Mouse (Mus musculus): ENCODE measurements at regions not wholly inside any gene's neighbourhood (a gene's known extent, or its start where the extent isn't known, plus 50 kb on each side); places are given as distances from the start of the nearest gene placed in this dataset.

- no peak for ATAC-seq (ENCODE audit: low FRiP score)
- no peak overlapping the region for H3K4me2 ChIP-seq (ENCODE audit: low read depth, low read length, poor library complexity, severe bottlenecking)
- no peaks in the 10 kb centered on the region for H3K27me3 ChIP-seq (ENCODE audit: insufficient read depth, low read length)
- DNase-seq (ENCODE audit: low spot score): no peak
- H3K9me3 ChIP-seq (ENCODE audit: low read length): no peaks in the 10 kb centered on the region
- no peak overlapping the region for H3K4me3 ChIP-seq (ENCODE audit: low read depth, low read length)
- no peaks in the 10 kb centered on the region for H3K36me3 ChIP-seq (ENCODE audit: insufficient read depth, low read length)
- no peak for TF ChIP-seq CTCF (IDR thresholded peaks at IDR 0.05)
- no peak overlapping the region for H3K9ac ChIP-seq (replicated peaks; ENCODE audit: low read length, poor library complexity, severe bottlenecking)
- WGBS: 93% methylated on average over 1 of the region's 1 CpGs
- no peaks in the 10 kb centered on the region for H3K4me1 ChIP-seq (ENCODE audit: insufficient read depth, low read length)
- no peak overlapping the region for H3K27ac ChIP-seq (ENCODE audit: low read depth, low read length)
Observed at GRCm38 (mm10) chr5:7789126-7789525, 171.1 kb upstream of the Steap4 start.

- Histone ChIP-seq H3K9me3 (ENCODE audit: low read length) (no peaks in the 10 kb centered on the region), H3K4me1 (ENCODE audit: insufficient read depth, low read length) (no peaks in the 10 kb centered on the region), H3K27me3 (ENCODE audit: insufficient read depth, low read length) (no peaks in the 10 kb centered on the region), H3K27ac (ENCODE audit: low read depth, low read length) (no peak overlapping the region), H3K36me3 (ENCODE audit: insufficient read depth, low read length) (no peaks in the 10 kb centered on the region), H3K9ac (replicated peaks; ENCODE audit: low read length, poor library complexity, severe bottlenecking) (no peak overlapping the region), H3K4me3 (ENCODE audit: low read depth, low read length) (no peak overlapping the region), H3K4me2 (ENCODE audit: low read depth, low read length, poor library complexity, severe bottlenecking) (no peak overlapping the region)
- ATAC-seq (ENCODE audit: low FRiP score) (no peak), DNase-seq (ENCODE audit: low spot score) (peak; percentile 63)
- TF ChIP-seq CTCF (IDR thresholded peaks at IDR 0.05): peak; percentile 72
- WGBS: 31% methylated on average over 5 of the region's 5 CpGs
Observed at GRCm38 (mm10) chr5:7820592-7820991, 139.7 kb upstream of the Steap4 start.

GRCm38 (mm10) chr5:7821700-7822099, 138.6 kb upstream of the Steap4 start:
- no peaks in the 10 kb centered on the region for H3K36me3 ChIP-seq (ENCODE audit: insufficient read depth, low read length)
- H3K9me3 ChIP-seq (ENCODE audit: low read length): no peaks in the 10 kb centered on the region
- 50% methylated on average over 3 of the region's 3 CpGs for WGBS
- H3K27me3 ChIP-seq (ENCODE audit: insufficient read depth, low read length): no peaks in the 10 kb centered on the region
- H3K27ac ChIP-seq (ENCODE audit: low read depth, low read length): no peak overlapping the region
- peak; percentile 2 for DNase-seq (ENCODE audit: low spot score)
- no peak overlapping the region for H3K9ac ChIP-seq (replicated peaks; ENCODE audit: low read length, poor library complexity, severe bottlenecking)
- no peak overlapping the region for H3K4me3 ChIP-seq (ENCODE audit: low read depth, low read length)
- no peak for ATAC-seq (ENCODE audit: low FRiP score)
- no peak overlapping the region for H3K4me2 ChIP-seq (ENCODE audit: low read depth, low read length, poor library complexity, severe bottlenecking)
- H3K4me1 ChIP-seq (ENCODE audit: insufficient read depth, low read length): no peaks in the 10 kb centered on the region
- TF ChIP-seq CTCF (IDR thresholded peaks at IDR 0.05): no peak

- TF ChIP-seq CTCF (IDR thresholded peaks at IDR 0.05): no peak
- WGBS: 81% methylated on average over 3 of the region's 3 CpGs
- H3K36me3 ChIP-seq (ENCODE audit: insufficient read depth, low read length): no peaks in the 10 kb centered on the region
- H3K4me1 ChIP-seq (ENCODE audit: insufficient read depth, low read length): no peaks in the 10 kb centered on the region
- no peaks in the 10 kb centered on the region for H3K9me3 ChIP-seq (ENCODE audit: low read length)
- H3K27me3 ChIP-seq (ENCODE audit: insufficient read depth, low read length): no peaks in the 10 kb centered on the region
- H3K9ac ChIP-seq (replicated peaks; ENCODE audit: low read length, poor library complexity, severe bottlenecking): no peak overlapping the region
- no peak for ATAC-seq (ENCODE audit: low FRiP score)
- no peak for DNase-seq (ENCODE audit: low spot score)
- H3K4me3 ChIP-seq (ENCODE audit: low read depth, low read length): no peak overlapping the region
- H3K27ac ChIP-seq (ENCODE audit: low read depth, low read length): no peak overlapping the region
- H3K4me2 ChIP-seq (ENCODE audit: low read depth, low read length, poor library complexity, severe bottlenecking): no peak overlapping the region
Observed at GRCm38 (mm10) chr5:7829618-7830017, 130.6 kb upstream of the Steap4 start.

DNA sequence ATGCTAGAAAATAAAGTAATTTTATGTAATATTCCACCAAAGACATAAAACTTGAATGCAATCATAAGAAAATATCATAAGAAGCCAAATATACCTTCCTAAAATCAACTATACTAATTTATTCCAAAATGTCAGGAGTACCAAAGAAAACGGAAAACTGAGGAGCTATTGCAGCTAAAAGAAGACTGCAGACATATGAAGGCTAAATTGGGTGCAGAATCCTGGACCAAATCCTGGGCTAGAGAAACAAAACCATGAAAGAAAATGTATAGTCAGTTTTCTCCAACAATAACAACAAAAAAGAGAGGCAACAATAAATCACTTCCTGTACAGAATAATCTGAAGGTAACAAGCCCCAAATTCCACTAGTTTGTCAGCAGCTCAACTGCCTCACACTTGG, 126.4 kb upstream of the Steap4 start:
- no peak overlapping the region for H3K27ac ChIP-seq (ENCODE audit: low read depth, low read length)
- WGBS: 85% methylated on average over 1 of the region's 1 CpGs

GRCm38 (mm10) chr5:7863047-7863446, 97.2 kb upstream of the Steap4 start:
- no peak overlapping the region for H3K27ac ChIP-seq (ENCODE audit: low read depth, low read length)
- H3K4me3 ChIP-seq (ENCODE audit: low read depth, low read length): no peak overlapping the region
- H3K4me2 ChIP-seq (ENCODE audit: low read depth, low read length, poor library complexity, severe bottlenecking): no peak overlapping the region
- no peak for TF ChIP-seq CTCF (IDR thresholded peaks at IDR 0.05)
- DNase-seq (ENCODE audit: low spot score): no peak
- no peak overlapping the region for H3K9ac ChIP-seq (replicated peaks; ENCODE audit: low read length, poor library complexity, severe bottlenecking)
- H3K4me1 ChIP-seq (ENCODE audit: insufficient read depth, low read length): no peaks in the 10 kb centered on the region
- no peaks in the 10 kb centered on the region for H3K36me3 ChIP-seq (ENCODE audit: insufficient read depth, low read length)
- WGBS: 95% methylated on average over 2 of the region's 2 CpGs
- no peak for ATAC-seq (ENCODE audit: low FRiP score)
- H3K9me3 ChIP-seq (ENCODE audit: low read length): no peaks in the 10 kb centered on the region
- no peaks in the 10 kb centered on the region for H3K27me3 ChIP-seq (ENCODE audit: insufficient read depth, low read length)

More for the DNA sequence above, 126.4 kb upstream of the Steap4 start:
- no peak overlapping the region for H3K9ac ChIP-seq (replicated peaks; ENCODE audit: low read length, poor library complexity, severe bottlenecking)
- TF ChIP-seq CTCF (IDR thresholded peaks at IDR 0.05): no peak
- no peak overlapping the region for H3K4me2 ChIP-seq (ENCODE audit: low read depth, low read length, poor library complexity, severe bottlenecking)
- H3K4me3 ChIP-seq (ENCODE audit: low read depth, low read length): no peak overlapping the region
- DNase-seq (ENCODE audit: low spot score): no peak
- no peaks in the 10 kb centered on the region for H3K9me3 ChIP-seq (ENCODE audit: low read length)
- H3K4me1 ChIP-seq (ENCODE audit: insufficient read depth, low read length): no peaks in the 10 kb centered on the region
- ATAC-seq (ENCODE audit: low FRiP score): no peak
- H3K27me3 ChIP-seq (ENCODE audit: insufficient read depth, low read length): no peaks in the 10 kb centered on the region
- H3K36me3 ChIP-seq (ENCODE audit: insufficient read depth, low read length): no peaks in the 10 kb centered on the region

Data from midbrain, postnatal 0 days (tissue).